Mouse (Mus musculus) hindbrain, postnatal 0 days (tissue): Measurements from ENCODE around the gene Rnf126. TPM values are rescaled to one million over a fixed set of nuclear protein-coding genes. Genes with fewer than 3 reads are reported as not detected.
A peak's percentile ranks its signal among the peaks of the same experiment; 100 is the strongest.

Experiments used
- ATAC-seq: fragments of 200-750 bp; cut with Nextera tagmentation; 2 replicates; pipeline ENCODE4 v1.8.0; 2017; ENCODE audit warnings: mild to moderate bottlenecking, moderate TSS enrichment, moderate library complexity
- DNase-seq: peaks from one replicate; pipeline ENCODE4 v3.0.0-alpha.2; 2015; ENCODE audit warnings: low spot score
- H3K27ac ChIP-seq: fragments of 300-500 bp; sonication (generic); 2 replicates; pipeline ENCODE4 v1.5.1; 2014; ENCODE audit warnings: mild to moderate bottlenecking
- H3K27me3 ChIP-seq: fragments of 300-500 bp; sonication (generic); 2 replicates; pipeline ENCODE4 v1.6.1; 2014; ENCODE audit warnings: low read length, mixed read lengths; ENCODE audit not compliant: insufficient read depth
- H3K36me3 ChIP-seq: fragments of 300-500 bp; sonication (generic); 2 replicates; pipeline ENCODE4 v1.6.1; 2014; ENCODE audit warnings: low read length, mixed read lengths; ENCODE audit not compliant: insufficient read depth
- H3K4me1 ChIP-seq: fragments of 300-500 bp; sonication (generic); 2 replicates; pipeline ENCODE4 v1.6.1; 2014; ENCODE audit warnings: antibody characterized with exemption, low read length, mixed read lengths; ENCODE audit not compliant: insufficient read depth
- H3K4me2 ChIP-seq: fragments of 300-500 bp; sonication (generic); 2 replicates; pipeline ENCODE4 v1.6.1; 2014; ENCODE audit warnings: low read depth, mild to moderate bottlenecking, low read length, moderate library complexity, mixed read lengths
- H3K4me3 ChIP-seq: fragments of 300-500 bp; sonication (generic); 2 replicates; pipeline ENCODE4 v1.5.1; 2014; ENCODE audit warnings: low read length
- H3K9ac ChIP-seq: fragments of 300-500 bp; sonication (generic); replicated peaks from 2 replicates; pipeline ENCODE4 v1.6.1; 2014; ENCODE audit warnings: mild to moderate bottlenecking, low read length, moderate library complexity, mixed read lengths
- H3K9me3 ChIP-seq: fragments of 300-500 bp; sonication (generic); 2 replicates; pipeline ENCODE4 v1.6.1; 2016; ENCODE audit warnings: low read length, mixed read lengths
- CTCF ChIP-seq: IDR thresholded peaks from 2 replicates; pipeline ENCODE4 v1.5.1; 2016; ENCODE audit warnings: antibody characterized with exemption, control low read depth, low read depth
- WGBS: fragments of 180-500 bp; shearing (Covaris S2); extraction: QIAGEN DNeasy Blood & Tissue Kit; methylation state at CpG from one replicate; pipeline ENCODE4 v1.1.7; 2014; 5-methylcytosine and 5-hydroxymethylcytosine counted together
- polyA plus RNA-seq: library from polyadenylated mRNA; unstranded; fragments of >200 nt; fragmentation: Nextera tagmentation; extraction: Ambion mirVana; gene quantifications from 2 replicates; pipeline ENCODE4 v1.2.1, GENCODE M21; 2015
- total RNA-seq: library from RNA; depleted of rRNA; stranded (reverse); fragments of >200 nt; gene quantifications from 2 replicates; pipeline ENCODE4 v1.2.3, GENCODE M21; 2014

Rnf126 gene
- total and polyA plus RNA-seq, 2 experiments from 2014 or later = 112 to 119 TPM

DNA sequence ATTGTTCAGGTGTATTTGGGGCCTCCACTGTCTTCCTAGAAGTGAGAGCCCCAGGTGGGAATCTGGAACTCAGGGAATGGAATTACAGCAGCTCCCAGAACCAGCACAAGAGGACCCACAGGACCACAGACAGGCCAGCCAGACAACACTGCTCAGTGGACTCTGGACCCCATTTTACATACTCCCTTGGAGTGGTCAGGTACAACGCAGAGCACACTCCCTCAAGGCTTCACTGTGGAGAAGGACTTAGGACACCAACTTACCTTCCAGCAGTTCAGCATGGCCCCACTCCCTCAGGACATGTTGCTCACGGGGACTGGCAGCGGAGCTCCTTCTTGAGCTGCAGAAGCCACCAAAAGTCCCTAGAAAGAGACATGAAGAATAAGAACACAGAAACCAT lies 21.3 kb downstream of the Rnf126 start:
- Histone ChIP-seq H3K9me3 (no peaks in the 10 kb centered on the region), H3K36me3 (peaks cover 16% of the 10 kb centered on the region), H3K9ac (0 out of 2 replicates have a peak overlapping the region, but pooled peaks have one; percentile 10), H3K4me2 (peak overlapping the region; percentile 77), H3K4me3 (no peak overlapping the region), H3K27me3 (no peaks in the 10 kb centered on the region), H3K4me1 (peaks cover 3% of the 10 kb centered on the region; the same call in 1 of the 2 replicates), H3K27ac (no peak overlapping the region)
- DNase-seq (no peak), ATAC-seq (no peak)
- 87% methylated on average over 3 of the region's 3 CpGs for WGBS
- TF ChIP-seq CTCF = no peak

DNA sequence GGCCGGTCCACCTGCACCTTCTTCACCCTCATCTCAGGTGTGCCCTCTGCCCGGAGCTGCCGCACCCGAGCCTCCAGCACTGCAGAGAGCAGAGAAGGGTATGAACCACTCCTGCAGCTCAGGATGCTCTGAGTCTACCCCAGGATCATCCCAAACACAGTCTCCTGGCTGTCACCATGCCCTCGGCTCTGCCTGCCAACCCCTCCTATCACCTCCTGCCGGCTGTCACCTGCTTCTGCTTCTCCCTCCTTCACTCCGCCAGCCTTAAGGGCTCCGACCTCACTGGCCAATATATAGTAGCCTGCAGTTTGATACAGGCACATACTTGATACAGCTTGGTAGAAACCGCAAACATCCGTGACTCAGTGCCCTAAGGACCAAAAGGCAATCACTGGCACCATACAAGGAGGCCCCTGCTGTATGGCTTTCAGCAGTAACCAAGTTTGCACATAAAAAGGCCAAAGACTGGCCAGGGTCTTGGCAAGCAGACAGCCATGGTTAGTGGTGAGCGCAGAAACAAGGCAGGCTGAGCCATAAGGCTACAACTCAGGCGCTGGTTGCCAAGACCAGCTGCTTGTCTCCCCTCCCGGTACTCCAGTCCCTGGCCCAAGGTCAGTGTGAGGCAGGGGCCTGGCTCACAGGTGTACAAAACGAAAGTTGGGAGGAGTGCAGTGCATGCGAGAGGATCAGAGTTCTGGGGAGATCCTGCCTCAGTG lies 22.9 kb downstream of the Rnf126 start:
- TF ChIP-seq CTCF = no peak
- Histone ChIP-seq H3K36me3 (peaks cover 32% of the 10 kb centered on the region), H3K27ac (no peak overlapping the region), H3K4me1 (peaks cover 3% of the 10 kb centered on the region; the same call in 1 of the 2 replicates), H3K9me3 (peaks cover 7% of the 10 kb centered on the region; the same call in 1 of the 2 replicates), H3K27me3 (no peaks in the 10 kb centered on the region), H3K4me3 (no peak overlapping the region), H3K4me2 (no peak overlapping the region), H3K9ac (no peak overlapping the region)
- DNase-seq = no peak
- no peak for ATAC-seq
- whole genome bisulfite sequencing = 92% methylated on average over 15 of the region's 15 CpGs

DNA sequence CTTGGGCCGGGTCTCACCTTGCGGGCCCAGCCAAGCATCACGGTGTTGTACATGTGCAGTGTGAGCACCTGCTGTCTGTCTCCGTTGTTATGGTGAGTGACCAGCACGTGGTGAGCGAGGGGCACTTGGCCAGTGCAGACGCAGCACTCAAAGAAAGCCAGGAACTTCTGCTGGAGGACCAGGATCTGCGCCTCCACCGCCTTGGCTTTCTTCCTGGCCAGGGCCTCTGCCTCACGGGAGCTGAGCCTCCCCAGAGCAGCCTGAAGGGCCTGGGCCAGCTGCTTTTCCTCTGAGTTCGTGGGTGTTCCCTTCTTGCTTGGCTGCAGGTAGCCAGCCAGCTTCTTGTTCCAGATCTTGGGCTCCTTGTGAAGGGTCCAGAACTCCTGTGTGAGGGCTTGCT lies 23.6 kb downstream of the Rnf126 start:
- Histone ChIP-seq H3K4me2 (no peak overlapping the region), H3K4me3 (no peak overlapping the region), H3K4me1 (peaks cover 3% of the 10 kb centered on the region; the same call in 1 of the 2 replicates), H3K9me3 (peaks cover 7% of the 10 kb centered on the region; the same call in 1 of the 2 replicates), H3K27me3 (no peaks in the 10 kb centered on the region), H3K36me3 (peaks cover 38% of the 10 kb centered on the region), H3K27ac (no peak overlapping the region), H3K9ac (no peak overlapping the region)
- DNase-seq = no peak
- no peak for TF ChIP-seq CTCF
- WGBS = 92% methylated on average over 11 of the region's 11 CpGs
- no peak for ATAC-seq

DNA sequence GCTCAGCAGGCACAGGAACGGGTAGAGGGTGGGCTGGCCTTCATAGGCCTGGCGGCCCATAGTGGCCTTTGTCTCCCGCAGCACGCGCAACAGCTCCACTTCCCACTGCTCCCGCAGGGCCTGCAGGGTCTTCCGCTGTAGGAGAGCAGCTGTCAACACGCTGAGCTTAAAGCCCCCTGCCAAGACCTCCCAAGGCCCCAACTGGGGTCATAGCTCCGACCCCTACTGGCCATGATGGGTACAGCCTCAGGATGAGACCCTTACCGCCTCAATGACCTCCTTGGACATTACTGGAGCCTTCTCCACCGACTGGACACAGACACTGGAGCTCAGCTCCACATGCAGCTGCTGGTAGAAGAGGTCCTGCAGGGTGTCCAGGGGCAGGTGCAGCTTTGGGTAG lies 25.9 kb downstream of the Rnf126 start:
- DNase-seq (no peak), ATAC-seq (no peak)
- Histone ChIP-seq H3K9me3 (peaks cover 7% of the 10 kb centered on the region; the same call in 1 of the 2 replicates), H3K27ac (no peak overlapping the region), H3K36me3 (peaks cover 57% of the 10 kb centered on the region), H3K4me2 (no peak overlapping the region), H3K4me3 (no peak overlapping the region), H3K4me1 (no peaks in the 10 kb centered on the region; the same call in 1 of the 2 replicates), H3K9ac (no peak overlapping the region), H3K27me3 (no peaks in the 10 kb centered on the region)
- peak; percentile 39 for TF ChIP-seq CTCF
- WGBS = 49% methylated on average over 11 of the region's 11 CpGs

DNA sequence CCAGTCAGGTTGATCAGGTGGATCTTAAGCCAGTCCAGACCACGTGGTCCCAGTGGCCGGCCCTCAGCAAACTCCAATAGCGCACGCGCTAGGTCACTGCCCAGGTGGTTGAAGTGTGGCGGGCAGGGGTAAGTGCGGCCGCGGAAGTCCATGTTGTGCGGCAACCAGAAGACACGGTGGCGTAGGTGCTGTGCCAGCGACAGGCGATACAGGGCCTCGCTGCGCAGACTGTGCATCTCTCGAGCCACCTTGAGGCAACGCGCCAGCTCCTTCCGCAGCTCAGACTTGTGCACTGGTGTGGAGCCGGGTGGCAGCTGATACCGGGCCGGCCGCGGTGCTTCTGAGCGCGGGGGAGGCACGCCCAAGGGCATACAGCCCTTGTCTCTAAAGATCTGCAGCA lies 27.5 kb downstream of the Rnf126 start:
- no peak for TF ChIP-seq CTCF
- H3K27ac ChIP-seq = no peak overlapping the region
- H3K27me3 ChIP-seq = no peaks in the 10 kb centered on the region
- H3K9ac ChIP-seq = no peak overlapping the region
- no peaks in the 10 kb centered on the region for H3K4me1 ChIP-seq
- DNase-seq = no peak
- 97% methylated on average over 28 of the region's 28 CpGs for WGBS
- H3K36me3 ChIP-seq = peaks cover 68% of the 10 kb centered on the region
- H3K9me3 ChIP-seq = peaks cover 7% of the 10 kb centered on the region; the same call in 1 of the 2 replicates
- H3K4me3 ChIP-seq = no peak overlapping the region
- H3K4me2 ChIP-seq = no peak overlapping the region
- ATAC-seq = no peak

DNA sequence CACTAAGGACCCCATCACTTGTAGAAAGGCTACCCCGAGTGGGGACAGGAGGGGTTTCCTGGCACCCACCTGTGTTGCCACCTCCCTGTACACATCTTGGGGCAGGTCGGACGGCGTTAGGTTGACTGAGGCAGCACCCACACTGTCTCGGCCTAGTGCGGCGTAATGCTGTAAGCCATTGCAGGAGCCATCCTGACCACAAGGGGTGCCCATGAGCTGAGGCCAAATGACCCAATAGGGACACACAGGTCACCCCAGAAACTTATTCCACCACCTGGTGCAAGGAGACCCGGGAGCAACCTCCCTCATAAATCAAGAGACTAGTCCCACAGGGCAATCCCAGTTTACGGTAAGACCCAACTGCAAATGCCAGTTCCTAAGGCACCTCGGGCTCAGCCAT lies 28.5 kb downstream of the Rnf126 start:
- WGBS = 88% methylated on average over 10 of the region's 10 CpGs
- no peak for DNase-seq
- peak; percentile 62 for TF ChIP-seq CTCF

DNA sequence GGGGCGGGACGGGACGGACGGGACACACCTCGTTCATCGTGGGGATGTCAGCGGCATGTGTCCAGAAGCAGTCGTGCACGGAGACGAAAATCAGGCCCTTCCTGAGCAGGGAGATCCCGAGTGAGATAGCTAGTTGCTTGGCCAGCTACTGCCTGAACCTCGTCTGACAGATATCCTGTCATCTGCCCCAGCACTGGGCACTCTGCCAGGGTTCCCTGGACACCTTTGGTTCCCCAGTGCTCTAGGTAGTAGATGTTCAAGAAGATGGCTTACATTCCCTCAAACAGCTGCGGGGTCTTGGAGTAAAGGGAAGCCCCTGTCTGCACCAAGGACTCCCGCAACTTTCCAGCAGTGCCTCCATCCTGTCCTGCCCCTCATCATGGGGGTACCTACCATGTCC lies 30.0 kb downstream of the Rnf126 start:
- WGBS = 92% methylated on average over 14 of the region's 14 CpGs
- peaks cover 7% of the 10 kb centered on the region; the same call in 1 of the 2 replicates for H3K9me3 ChIP-seq
- H3K36me3 ChIP-seq = peaks cover 85% of the 10 kb centered on the region
- H3K27ac ChIP-seq = no peak overlapping the region
- H3K27me3 ChIP-seq = no peaks in the 10 kb centered on the region
- H3K4me1 ChIP-seq = no peaks in the 10 kb centered on the region
- no peak for ATAC-seq
- H3K4me3 ChIP-seq = no peak overlapping the region
- DNase-seq = no peak
- H3K4me2 ChIP-seq = no peak overlapping the region
- H3K9ac ChIP-seq = no peak overlapping the region
- TF ChIP-seq CTCF = no peak

More for the DNA sequence above, 28.5 kb downstream of the Rnf126 start:
- Histone ChIP-seq H3K9me3 (peaks cover 7% of the 10 kb centered on the region; the same call in 1 of the 2 replicates), H3K4me2 (no peak overlapping the region), H3K36me3 (peaks cover 73% of the 10 kb centered on the region), H3K4me3 (no peak overlapping the region), H3K4me1 (no peaks in the 10 kb centered on the region), H3K9ac (no peak overlapping the region), H3K27me3 (no peaks in the 10 kb centered on the region), H3K27ac (no peak overlapping the region)
- no peak for ATAC-seq
